Mouse (Mus musculus) intestine, embryonic 16.5 days (tissue): Measurements from ENCODE around the gene Usp54. TPM values are rescaled to one million over a fixed set of nuclear protein-coding genes. Genes with fewer than 3 reads are reported as not detected.
A peak's percentile ranks its signal among the peaks of the same experiment; 100 is the strongest.

Source experiments
- ATAC-seq: fragments of 200-750 bp; cut with Nextera tagmentation; 2 replicates; pipeline ENCODE4 v1.8.0; 2017; ENCODE audit warnings: moderate TSS enrichment, moderate library complexity
- H3K27ac ChIP-seq: fragments of 300-500 bp; sonication (generic); 2 replicates; pipeline ENCODE4 v1.5.1; 2014; ENCODE audit warnings: mild to moderate bottlenecking, low read length
- H3K27me3 ChIP-seq: fragments of 300-500 bp; sonication (generic); replicated peaks from 2 replicates; pipeline ENCODE4 v1.6.1; 2014; ENCODE audit warnings: low read length, control low read depth, mixed read lengths; ENCODE audit not compliant: control insufficient read depth, insufficient read depth
- H3K36me3 ChIP-seq: fragments of 300-500 bp; sonication (generic); 2 replicates; pipeline ENCODE4 v1.6.1; 2014; ENCODE audit warnings: low read length, control low read depth; ENCODE audit not compliant: control insufficient read depth, insufficient read depth
- H3K4me1 ChIP-seq: fragments of 300-500 bp; sonication (generic); 2 replicates; pipeline ENCODE4 v1.6.1; 2014; ENCODE audit warnings: low read length, control low read depth, mixed read lengths; ENCODE audit not compliant: control insufficient read depth, insufficient read depth
- H3K4me2 ChIP-seq: fragments of 300-500 bp; sonication (generic); 2 replicates; pipeline ENCODE4 v1.6.1; 2014; ENCODE audit warnings: low read depth, low read length, control low read depth
- H3K4me3 ChIP-seq: fragments of 300-500 bp; sonication (generic); 2 replicates; pipeline ENCODE4 v1.5.1; 2014; ENCODE audit warnings: mild to moderate bottlenecking, low read length
- H3K9ac ChIP-seq: fragments of 300-500 bp; sonication (generic); 2 replicates; pipeline ENCODE4 v1.6.1; 2014; ENCODE audit warnings: low read depth, low read length
- H3K9me3 ChIP-seq: fragments of 300-500 bp; sonication (generic); 2 replicates; pipeline ENCODE4 v1.6.1; 2016; ENCODE audit warnings: low read length, control low read depth; ENCODE audit not compliant: control insufficient read depth
- WGBS: fragments of 180-500 bp; shearing (Covaris S2); extraction: QIAGEN DNeasy Blood & Tissue Kit; methylation state at CpG from one replicate; pipeline ENCODE4 v1.1.7; 2014; 5-methylcytosine and 5-hydroxymethylcytosine counted together
- polyA plus RNA-seq: library from polyadenylated mRNA; unstranded; fragments of >200 nt; fragmentation: Nextera tagmentation; extraction: Ambion mirVana; gene quantifications from 2 replicates; pipeline ENCODE4 v1.2.1, GENCODE M21; 2015

Usp54 gene
- polyA plus RNA-seq, 1 experiment from 2014 or later: 3.1 TPM

DNA sequence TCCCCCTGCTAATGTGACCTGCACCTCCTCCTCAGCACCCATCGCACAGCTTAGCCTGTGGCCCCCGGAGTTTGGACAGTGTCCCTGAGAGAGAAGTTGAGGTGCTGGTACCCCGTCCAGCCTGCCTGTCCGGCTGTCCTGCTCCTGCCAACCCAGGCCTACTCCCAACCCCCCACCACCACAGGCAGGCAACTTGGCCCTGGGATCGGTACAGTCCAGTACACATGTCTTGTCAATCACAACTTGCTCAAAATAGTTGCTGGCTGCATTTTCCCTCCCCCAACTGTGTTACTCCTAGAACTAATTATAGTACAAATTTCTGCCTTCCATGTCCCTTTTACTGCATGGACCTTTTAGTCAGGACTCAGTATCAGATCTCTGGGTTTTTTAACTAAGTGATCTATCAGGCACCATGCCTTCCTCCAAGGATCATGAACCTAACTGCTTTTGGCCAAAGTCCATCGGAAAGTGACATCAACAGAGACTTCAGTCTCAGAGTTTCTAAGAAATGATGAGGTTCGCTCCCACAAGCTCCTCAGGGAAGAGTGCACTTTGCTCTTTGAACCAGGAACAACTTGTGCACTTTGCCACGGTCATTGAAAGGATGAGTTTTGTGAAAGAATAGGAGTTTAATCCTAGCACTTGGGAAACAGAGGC lies 27.4 kb upstream of the Usp54 start, which contains the start of gene Synpo2l:
Synpo2l (minus strand) TSS at position 201 of the 657 bp plus-strand sequence.
- no peak within 1 kb of the TSS for H3K4me3 ChIP-seq
- ATAC-seq: peak; percentile 81
- 0 out of 2 replicates have a peak, but pooled peaks cover 3% of the 10 kb centered on the region for H3K27me3 ChIP-seq
- no peaks in the 10 kb centered on the region for H3K36me3 ChIP-seq
- no peak within 1 kb of the TSS for H3K4me2 ChIP-seq
- WGBS: 78% methylated on average over 8 of the region's 8 CpGs
- no peaks in the 10 kb centered on the region for H3K9me3 ChIP-seq
- peaks cover 8% of the 10 kb centered on the region; the same call in 1 of the 2 replicates for H3K4me1 ChIP-seq
- peak within 1 kb of the TSS; percentile 63 for H3K27ac ChIP-seq
- H3K9ac ChIP-seq: peak within 1 kb of the TSS; percentile 14; the same call in 1 of the 2 replicates

DNA sequence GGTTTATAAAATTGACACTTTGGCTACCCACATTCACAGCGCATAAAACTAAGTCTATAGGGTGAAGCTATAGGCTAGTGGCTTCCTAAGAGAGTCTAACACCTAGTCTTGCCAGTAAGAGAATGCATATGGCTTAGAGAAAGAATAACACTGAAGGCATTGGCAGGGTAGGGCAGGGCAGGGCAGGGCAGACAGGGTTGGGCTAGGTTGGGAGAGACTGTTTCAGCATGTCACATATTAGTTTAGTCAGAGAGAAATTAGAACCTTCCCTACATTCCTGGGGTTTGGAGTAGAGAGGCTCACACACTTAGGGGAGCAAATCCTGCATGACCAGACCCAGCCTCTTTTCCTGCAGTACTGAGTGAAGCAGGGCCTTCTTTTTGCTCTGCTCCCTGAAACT lies 26.6 kb upstream of the Usp54 start:
- H3K27ac ChIP-seq: no peak overlapping the region; the same call in 1 of the 2 replicates
- peaks cover 8% of the 10 kb centered on the region; the same call in 1 of the 2 replicates for H3K4me1 ChIP-seq
- H3K27me3 ChIP-seq: 0 out of 2 replicates have a peak, but pooled peaks cover 3% of the 10 kb centered on the region
- no peaks in the 10 kb centered on the region for H3K9me3 ChIP-seq
- H3K9ac ChIP-seq: no peak overlapping the region
- H3K4me2 ChIP-seq: no peak overlapping the region
- 69% methylated on average over 1 of the region's 1 CpGs for WGBS
- 0 out of 2 replicates have a peak, but pooled peaks have one; percentile 18 for ATAC-seq
- H3K36me3 ChIP-seq: no peaks in the 10 kb centered on the region
- no peak overlapping the region for H3K4me3 ChIP-seq

DNA sequence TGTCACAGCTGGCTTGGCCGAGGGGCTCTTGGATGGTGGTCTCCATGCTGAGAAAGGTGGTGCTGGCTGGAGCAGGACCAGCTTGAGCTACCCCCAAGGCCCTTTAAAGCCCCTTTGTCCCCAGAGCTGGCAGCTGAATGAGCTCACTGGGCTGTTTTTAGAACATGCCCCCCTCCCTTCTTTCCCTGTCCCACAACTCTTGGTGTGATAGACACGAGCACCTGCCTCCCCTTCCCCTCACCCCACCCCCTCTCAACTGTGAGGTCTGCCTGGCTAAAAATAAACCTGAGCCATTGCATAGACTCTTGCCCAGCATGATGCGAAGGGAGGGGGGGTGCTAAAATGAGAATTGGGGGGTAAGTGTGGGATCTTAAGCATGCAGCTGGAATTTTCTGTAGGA lies 23.6 kb upstream of the Usp54 start:
- no peak overlapping the region for H3K27ac ChIP-seq
- H3K9ac ChIP-seq: no peak overlapping the region
- ATAC-seq: no peak
- no peak overlapping the region for H3K4me2 ChIP-seq
- H3K9me3 ChIP-seq: no peaks in the 10 kb centered on the region
- WGBS: 64% methylated on average over 3 of the region's 3 CpGs
- H3K27me3 ChIP-seq: 0 out of 2 replicates have a peak, but pooled peaks cover 3% of the 10 kb centered on the region
- peaks cover 15% of the 10 kb centered on the region for H3K4me1 ChIP-seq
- H3K4me3 ChIP-seq: no peak overlapping the region
- no peaks in the 10 kb centered on the region for H3K36me3 ChIP-seq

DNA sequence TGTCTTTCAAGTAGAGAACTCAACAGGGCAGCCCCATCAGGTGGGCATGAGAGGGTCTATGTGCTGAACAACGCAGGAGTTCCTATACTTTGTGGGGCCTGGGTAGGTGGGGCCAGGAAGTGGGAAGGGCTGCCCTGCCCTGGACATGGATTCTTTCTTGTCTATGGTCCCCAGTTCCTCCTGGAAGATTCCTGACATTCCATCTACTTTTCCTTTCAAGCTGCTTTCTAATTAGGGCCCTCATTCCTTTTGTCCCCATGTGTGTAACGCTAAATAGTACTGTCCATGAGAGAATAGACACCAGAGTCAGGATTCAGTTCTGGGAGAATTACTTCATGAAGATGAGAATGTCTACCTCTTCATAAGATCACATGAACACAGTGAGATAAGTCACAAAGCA lies 22.7 kb upstream of the Usp54 start:
- 67% methylated on average over 2 of the region's 2 CpGs for WGBS
- Histone ChIP-seq H3K36me3 (no peaks in the 10 kb centered on the region), H3K4me1 (peaks cover 15% of the 10 kb centered on the region), H3K27ac (no peak overlapping the region), H3K4me2 (no peak overlapping the region), H3K4me3 (no peak overlapping the region), H3K9ac (no peak overlapping the region), H3K27me3 (0 out of 2 replicates have a peak, but pooled peaks cover 3% of the 10 kb centered on the region), H3K9me3 (no peaks in the 10 kb centered on the region)
- ATAC-seq: no peak

DNA sequence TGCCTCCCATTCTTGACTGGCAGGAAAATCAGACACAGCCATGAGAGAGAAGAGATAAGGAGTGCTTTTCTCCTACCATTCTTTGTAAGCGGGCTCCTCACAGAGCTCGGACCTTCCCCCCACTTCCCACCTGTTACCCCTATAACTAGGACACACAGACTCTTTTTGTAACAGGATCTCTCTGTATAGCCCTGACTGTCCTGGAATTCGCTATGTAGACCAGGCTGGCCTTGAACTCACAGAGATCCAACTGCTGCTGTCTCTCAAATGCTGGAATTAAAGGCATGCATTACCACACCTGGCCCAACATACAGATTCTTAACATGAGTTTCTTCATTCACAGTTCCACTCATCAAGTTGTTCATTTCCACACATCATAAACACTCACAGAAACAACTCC lies 21.9 kb upstream of the Usp54 start:
- Histone ChIP-seq H3K4me2 (no peak overlapping the region), H3K4me3 (no peak overlapping the region), H3K9me3 (no peaks in the 10 kb centered on the region), H3K9ac (0 out of 2 replicates have a peak overlapping the region, but pooled peaks have one; percentile 72), H3K27ac (no peak overlapping the region), H3K4me1 (peaks cover 8% of the 10 kb centered on the region), H3K27me3 (0 out of 2 replicates have a peak, but pooled peaks cover 3% of the 10 kb centered on the region), H3K36me3 (no peaks in the 10 kb centered on the region)
- ATAC-seq: no peak
- 85% methylated on average over 3 of the region's 3 CpGs for WGBS

DNA sequence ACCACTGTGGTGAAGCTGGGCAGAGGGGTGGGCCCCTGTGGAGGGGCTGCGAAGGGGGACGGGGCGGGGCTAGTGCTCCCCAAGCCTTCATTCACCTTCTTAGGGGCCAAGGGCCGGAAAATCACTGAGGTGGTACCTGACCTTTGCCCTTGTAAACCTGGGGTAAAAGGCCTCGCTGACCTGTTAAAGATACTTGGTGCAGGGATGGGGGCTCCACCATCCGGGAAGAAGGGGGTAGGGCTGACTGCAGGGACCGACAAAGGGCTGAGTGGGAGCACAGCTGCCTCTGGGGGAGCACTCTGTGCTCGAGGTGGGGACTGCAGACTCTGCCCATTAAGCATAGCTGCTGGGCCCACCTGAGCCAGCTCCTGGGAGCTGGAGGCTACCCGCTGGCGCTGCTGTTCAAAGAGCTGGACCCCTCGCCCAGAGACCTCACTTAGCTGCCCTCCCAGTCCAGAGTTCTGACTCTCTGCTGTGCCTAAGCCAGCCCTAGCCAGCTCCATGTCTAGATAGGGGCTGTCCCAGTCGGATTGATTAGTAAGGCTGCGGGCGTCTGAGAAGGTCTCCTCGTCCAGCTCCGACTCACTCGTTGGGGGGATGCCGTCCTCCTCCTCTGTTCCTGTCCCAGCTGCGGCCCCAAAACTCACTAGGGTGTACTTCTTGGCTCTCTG lies 20.9 kb upstream of the Usp54 start:
- H3K36me3 ChIP-seq: no peaks in the 10 kb centered on the region
- H3K4me1 ChIP-seq: peaks cover 8% of the 10 kb centered on the region
- H3K4me3 ChIP-seq: peak overlapping the region; percentile 67
- WGBS: 16% methylated on average over 19 of the region's 19 CpGs
- no peaks in the 10 kb centered on the region for H3K9me3 ChIP-seq
- H3K27ac ChIP-seq: peak overlapping the region; percentile 84
- H3K27me3 ChIP-seq: 0 out of 2 replicates have a peak, but pooled peaks cover 3% of the 10 kb centered on the region
- peak overlapping the region; percentile 72 for H3K9ac ChIP-seq
- peak; percentile 43 for ATAC-seq
- H3K4me2 ChIP-seq: peak overlapping the region; percentile 90

DNA sequence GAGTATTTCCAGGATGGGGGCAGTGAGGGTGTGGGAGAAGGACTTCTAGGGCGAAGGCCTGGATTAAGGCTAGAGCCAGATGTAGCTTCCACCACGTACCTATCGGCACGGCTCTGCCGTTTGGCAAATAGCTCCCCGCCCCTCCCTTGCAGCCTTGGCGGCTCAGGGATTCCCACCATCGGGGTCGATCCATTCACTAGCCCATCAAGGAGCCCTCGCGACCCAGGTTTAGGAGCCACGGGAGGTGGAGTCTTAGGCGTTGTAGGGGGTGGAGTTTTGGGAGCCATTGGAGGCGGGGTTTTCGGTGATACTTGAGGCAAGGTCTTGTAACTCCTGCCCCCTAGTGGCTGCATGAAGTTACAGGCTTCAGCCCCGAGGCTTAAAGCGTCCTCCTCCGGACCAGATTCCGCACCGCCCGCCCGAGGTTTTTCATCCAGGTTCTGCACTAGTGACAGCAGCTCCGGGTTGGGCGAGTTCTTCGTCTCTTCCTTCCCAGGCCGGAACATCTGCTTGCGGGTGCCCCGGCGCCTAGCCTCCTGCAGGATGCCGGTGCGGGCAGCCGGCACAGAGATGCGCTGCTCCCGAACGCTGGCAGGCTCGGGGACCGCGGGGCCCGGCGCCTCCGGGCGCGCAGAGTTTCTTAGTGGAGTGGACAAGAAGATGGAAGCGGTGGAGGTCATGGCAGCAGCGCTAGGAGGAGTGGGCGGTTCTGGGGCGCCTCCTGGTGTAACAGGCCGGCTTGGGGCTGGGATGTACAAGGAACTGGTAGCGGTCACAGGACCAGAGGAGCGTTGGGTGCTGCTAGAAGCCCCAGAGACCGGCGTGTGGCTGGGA lies 20.2 kb upstream of the Usp54 start:
- peak; percentile 90 for ATAC-seq
- Histone ChIP-seq H3K27ac (peak overlapping the region; percentile 84), H3K4me3 (peak overlapping the region; percentile 67), H3K4me1 (peaks cover 8% of the 10 kb centered on the region), H3K9ac (peak overlapping the region; percentile 72), H3K4me2 (peak overlapping the region; percentile 90), H3K27me3 (0 out of 2 replicates have a peak, but pooled peaks cover 3% of the 10 kb centered on the region), H3K36me3 (no peaks in the 10 kb centered on the region), H3K9me3 (no peaks in the 10 kb centered on the region)
- WGBS: under 1% methylated on average over 52 of the region's 52 CpGs

DNA sequence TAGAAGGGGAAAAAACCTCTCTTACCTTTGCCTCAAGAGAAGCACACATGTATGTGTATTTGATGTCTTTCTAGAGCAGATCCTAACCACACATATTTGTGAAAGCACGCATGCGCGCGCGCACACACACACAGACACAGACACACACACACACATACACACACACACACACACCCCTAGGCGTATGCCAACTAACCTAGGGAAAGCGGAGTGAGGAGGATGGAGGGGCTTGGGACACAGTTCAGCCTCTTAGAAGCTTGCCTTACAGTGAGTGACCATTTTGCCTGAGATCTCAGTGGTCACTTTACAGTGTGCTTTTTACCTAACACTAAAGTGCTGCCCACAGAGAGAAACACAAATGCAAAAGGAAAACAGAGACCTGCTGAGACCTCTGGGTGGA lies 18.8 kb upstream of the Usp54 start:
- H3K4me3 ChIP-seq: no peak overlapping the region
- no peak overlapping the region for H3K4me2 ChIP-seq
- no peaks in the 10 kb centered on the region for H3K27me3 ChIP-seq
- H3K36me3 ChIP-seq: no peaks in the 10 kb centered on the region
- ATAC-seq: no peak
- no peak overlapping the region for H3K9ac ChIP-seq
- peaks cover 8% of the 10 kb centered on the region for H3K4me1 ChIP-seq
- H3K9me3 ChIP-seq: no peaks in the 10 kb centered on the region
- H3K27ac ChIP-seq: no peak overlapping the region
- whole genome bisulfite sequencing: 98% methylated on average over 7 of the region's 7 CpGs

DNA sequence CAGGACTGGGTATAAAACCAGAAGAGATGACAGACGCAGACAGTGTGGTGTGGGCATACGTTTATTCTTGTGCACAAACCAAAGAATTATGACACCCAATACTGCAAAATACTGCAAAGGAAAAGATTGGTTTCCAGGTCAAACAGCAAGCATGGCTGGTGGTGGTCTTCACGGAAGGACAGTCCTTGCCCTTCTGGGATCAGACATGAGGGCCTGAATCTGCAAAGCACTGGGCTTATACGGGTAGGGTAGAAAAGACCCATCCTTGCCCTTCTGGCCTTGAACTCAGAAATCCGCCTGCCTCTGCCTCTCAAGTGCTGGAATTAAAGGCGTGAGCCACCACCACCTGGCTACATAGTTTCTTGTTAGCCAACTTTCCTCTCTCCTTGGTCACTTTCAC lies 18.0 kb upstream of the Usp54 start:
- Histone ChIP-seq H3K9ac (no peak overlapping the region), H3K9me3 (no peaks in the 10 kb centered on the region), H3K4me2 (no peak overlapping the region), H3K36me3 (no peaks in the 10 kb centered on the region), H3K27me3 (no peaks in the 10 kb centered on the region), H3K27ac (no peak overlapping the region), H3K4me1 (peaks cover 8% of the 10 kb centered on the region), H3K4me3 (no peak overlapping the region)
- ATAC-seq: no peak
- WGBS: 81% methylated on average over 6 of the region's 6 CpGs
